Mouse (Mus musculus) stomach, embryonic 16.5 days (tissue): Measurements from ENCODE around the gene Ralgds. TPM values are rescaled to one million over a fixed set of nuclear protein-coding genes. Genes with fewer than 3 reads are reported as not detected.

ENCODE experiments used
- ATAC-seq: fragments of 200-750 bp; cut with Nextera tagmentation; 2 replicates; pipeline ENCODE4 v1.8.0; 2017; ENCODE audit warnings: moderate number of reproducible peaks, moderate TSS enrichment; ENCODE audit not compliant: insufficient read depth, low FRiP score
- H3K27ac ChIP-seq: fragments of 300-500 bp; sonication (generic); 2 replicates; pipeline ENCODE4 v1.5.1; 2014; ENCODE audit warnings: low read length
- H3K27me3 ChIP-seq: fragments of 300-500 bp; sonication (generic); 2 replicates; pipeline ENCODE4 v1.6.1; 2014; ENCODE audit warnings: low read length, control low read depth, mixed read lengths; ENCODE audit not compliant: control insufficient read depth, insufficient read depth
- H3K36me3 ChIP-seq: fragments of 300-500 bp; sonication (generic); 2 replicates; pipeline ENCODE4 v1.6.1; 2014; ENCODE audit warnings: low read length; ENCODE audit not compliant: control insufficient read depth, insufficient read depth
- H3K4me1 ChIP-seq: fragments of 300-500 bp; sonication (generic); 2 replicates; pipeline ENCODE4 v1.6.1; 2014; ENCODE audit warnings: low read length, control low read depth, mixed read lengths; ENCODE audit not compliant: control insufficient read depth, insufficient read depth
- H3K4me2 ChIP-seq: fragments of 300-500 bp; sonication (generic); 2 replicates; pipeline ENCODE4 v1.6.1; 2014; ENCODE audit warnings: low read depth, low read length, mixed read lengths
- H3K4me3 ChIP-seq: fragments of 300-500 bp; sonication (generic); replicated peaks from 2 replicates; pipeline ENCODE4 v1.5.1; 2014; ENCODE audit warnings: mild to moderate bottlenecking, low read length
- H3K9ac ChIP-seq: fragments of 300-500 bp; sonication (generic); 2 replicates; pipeline ENCODE4 v1.6.1; 2014; ENCODE audit warnings: low read length
- H3K9me3 ChIP-seq: fragments of 300-500 bp; sonication (generic); replicated peaks from 2 replicates; pipeline ENCODE4 v1.6.1; 2016; ENCODE audit warnings: low read length, control low read depth; ENCODE audit not compliant: control insufficient read depth
- WGBS: fragments of 180-500 bp; shearing (Covaris S2); extraction: QIAGEN DNeasy Blood & Tissue Kit; methylation state at CpG from one replicate; pipeline ENCODE4 v1.1.7; 2014; 5-methylcytosine and 5-hydroxymethylcytosine counted together
- polyA plus RNA-seq: library from polyadenylated mRNA; unstranded; fragments of >200 nt; fragmentation: Nextera tagmentation; extraction: Ambion mirVana; gene quantifications from 2 replicates; pipeline ENCODE4 v1.2.1, GENCODE M21; 2015

Gene Ralgds
- polyA plus RNA-seq, 1 experiment from 2014 or later = 28.2 TPM

DNA sequence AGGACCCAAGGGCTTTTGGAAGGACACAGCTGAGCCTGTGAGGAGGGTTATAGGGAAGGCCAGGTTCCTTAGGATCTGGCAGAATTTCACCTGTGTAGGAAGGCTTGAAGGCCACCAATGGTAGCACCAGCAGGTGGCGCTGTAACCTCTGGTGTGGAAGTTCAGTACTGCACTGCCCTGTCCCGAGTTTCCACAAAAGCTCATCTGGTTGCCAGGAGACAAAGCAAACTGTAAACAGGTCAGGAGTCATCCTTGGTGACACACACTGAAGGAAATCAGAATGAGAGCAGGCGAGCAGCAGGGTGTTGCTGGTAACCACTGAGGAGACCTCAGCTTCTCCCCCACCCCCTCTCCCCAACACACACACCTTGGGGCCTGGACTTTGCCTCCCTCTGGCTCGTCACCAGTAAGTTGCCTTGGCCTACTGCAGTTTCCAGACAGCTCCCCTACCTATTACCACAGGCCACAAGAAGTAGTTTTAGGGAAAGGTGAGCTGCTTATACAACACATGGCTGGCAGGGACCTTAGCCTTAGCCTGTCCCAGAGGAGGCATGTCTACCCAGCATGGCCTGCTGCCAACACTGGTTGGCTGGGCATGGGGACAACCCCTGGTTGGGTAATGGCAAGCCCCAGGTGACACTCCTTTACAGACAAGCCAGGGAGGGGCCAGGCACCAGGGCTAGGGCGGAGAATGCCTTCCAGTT is 4.4 kb downstream of the Ralgds start:
- Histone ChIP-seq H3K4me1 (peaks cover 16% of the 10 kb centered on the region), H3K9ac (no peak overlapping the region), H3K4me2 (no peak overlapping the region), H3K36me3 (no peaks in the 10 kb centered on the region), H3K27ac (peak overlapping the region; percentile 69), H3K27me3 (no peaks in the 10 kb centered on the region), H3K9me3 (no peaks in the 10 kb centered on the region), H3K4me3 (no peak overlapping the region)
- peak; percentile 47 for ATAC-seq
- WGBS = 40% methylated on average over 5 of the region's 5 CpGs

- Histone ChIP-seq H3K27ac (no peak overlapping the region), H3K4me3 (no peak overlapping the region), H3K27me3 (no peaks in the 10 kb centered on the region), H3K4me1 (peaks cover 16% of the 10 kb centered on the region), H3K9me3 (no peaks in the 10 kb centered on the region), H3K36me3 (no peaks in the 10 kb centered on the region), H3K4me2 (no peak overlapping the region), H3K9ac (no peak overlapping the region)
- 50% methylated on average over 2 of the region's 2 CpGs for WGBS
- ATAC-seq = no peak
Measured at GRCm38 (mm10) chr2:28518231-28518630, 5.3 kb downstream of the Ralgds start.

DNA sequence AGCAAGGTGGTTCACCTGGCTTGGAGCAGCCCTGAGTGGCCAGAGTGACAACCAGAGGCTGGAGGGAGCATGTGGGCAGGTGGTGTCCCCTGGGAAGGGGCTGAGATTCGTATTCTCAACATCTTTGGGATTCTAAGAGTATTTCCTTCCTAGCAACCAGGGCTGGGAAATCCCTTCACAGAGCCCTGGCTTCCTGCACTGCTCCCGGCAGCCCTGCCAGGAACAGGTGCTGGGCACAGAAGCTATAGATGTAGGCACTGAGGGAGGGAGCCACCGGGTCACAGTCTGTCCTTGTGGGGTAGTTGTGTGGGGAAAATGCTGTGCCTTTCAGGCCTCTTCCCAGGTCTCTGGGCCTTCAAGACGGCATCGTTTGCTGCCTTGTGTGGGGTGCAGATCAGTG is 7.7 kb downstream of the Ralgds start:
- H3K27me3 ChIP-seq = no peaks in the 10 kb centered on the region
- WGBS = 85% methylated on average over 5 of the region's 5 CpGs
- peaks cover 28% of the 10 kb centered on the region for H3K4me1 ChIP-seq

DNA sequence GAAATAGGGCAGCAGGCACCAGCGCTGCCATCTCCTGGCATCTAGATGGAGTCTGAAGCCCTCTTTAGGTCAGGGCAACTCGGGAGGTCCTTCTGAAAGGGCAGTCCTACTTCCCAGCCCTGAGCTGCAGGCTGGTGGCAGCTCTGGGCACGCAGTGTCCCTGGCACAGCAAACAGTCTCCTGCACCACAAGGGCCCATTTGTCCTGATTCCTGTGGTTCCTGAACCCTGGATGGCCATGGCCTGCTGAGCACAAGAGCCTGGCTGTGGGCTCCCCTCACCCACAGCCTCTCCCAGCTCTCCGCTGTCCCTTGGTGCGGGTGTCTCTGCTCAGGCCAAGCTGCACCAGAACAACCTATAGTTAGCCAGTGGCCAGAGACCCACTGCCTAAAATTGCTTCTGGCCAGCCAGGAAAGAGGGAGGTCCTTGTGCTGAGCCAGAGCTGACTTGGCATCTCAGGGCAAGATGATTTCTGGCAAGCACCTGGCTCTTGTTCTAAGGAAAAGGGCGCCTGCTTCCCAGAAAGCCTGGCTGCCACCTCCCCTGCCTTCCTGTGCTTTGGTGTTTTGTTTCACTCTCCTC is 8.7 kb downstream of the Ralgds start:
- Histone ChIP-seq H3K4me1 (peaks cover 39% of the 10 kb centered on the region), H3K9me3 (no peaks in the 10 kb centered on the region)
- 89% methylated on average over 6 of the region's 6 CpGs for WGBS

More for the DNA sequence above, 7.7 kb downstream of the Ralgds start:
- Histone ChIP-seq H3K36me3 (no peaks in the 10 kb centered on the region), H3K4me3 (no peak overlapping the region), H3K4me2 (no peak overlapping the region), H3K9me3 (no peaks in the 10 kb centered on the region), H3K9ac (no peak overlapping the region; the same call in 1 of the 2 replicates), H3K27ac (no peak overlapping the region)
- ATAC-seq = no peak

GRCm38 (mm10) chr2:28522166-28522565 is 9.2 kb downstream of the Ralgds start:
- H3K36me3 ChIP-seq = no peaks in the 10 kb centered on the region
- WGBS = 76% methylated on average over 4 of the region's 4 CpGs
- H3K4me1 ChIP-seq = peaks cover 41% of the 10 kb centered on the region
- H3K9ac ChIP-seq = no peak overlapping the region
- no peak overlapping the region for H3K4me2 ChIP-seq
- H3K27me3 ChIP-seq = no peaks in the 10 kb centered on the region
- ATAC-seq = no peak
- H3K9me3 ChIP-seq = no peaks in the 10 kb centered on the region
- H3K4me3 ChIP-seq = no peak overlapping the region
- no peak overlapping the region for H3K27ac ChIP-seq

More for the DNA sequence above, 8.7 kb downstream of the Ralgds start:
- no peaks in the 10 kb centered on the region for H3K27me3 ChIP-seq
- H3K27ac ChIP-seq = no peak overlapping the region
- ATAC-seq = no peak
- H3K4me2 ChIP-seq = no peak overlapping the region
- no peaks in the 10 kb centered on the region for H3K36me3 ChIP-seq
- peak overlapping the region; percentile 25; the same call in 1 of the 2 replicates for H3K9ac ChIP-seq
- H3K4me3 ChIP-seq = no peak overlapping the region

GRCm38 (mm10) chr2:28523643-28524117 is 10.8 kb downstream of the Ralgds start:
- Histone ChIP-seq H3K4me2 (no peak overlapping the region), H3K9ac (no peak overlapping the region), H3K9me3 (no peaks in the 10 kb centered on the region), H3K27ac (peak overlapping the region; percentile 50), H3K4me3 (no peak overlapping the region), H3K27me3 (no peaks in the 10 kb centered on the region), H3K36me3 (no peaks in the 10 kb centered on the region), H3K4me1 (peaks cover 34% of the 10 kb centered on the region)
- ATAC-seq = peak; percentile 83
- 18% methylated on average over 5 of the region's 5 CpGs for WGBS

GRCm38 (mm10) chr2:28524406-28524805 is 11.5 kb downstream of the Ralgds start:
- no peaks in the 10 kb centered on the region for H3K36me3 ChIP-seq
- H3K9ac ChIP-seq = no peak overlapping the region
- peak overlapping the region; percentile 95 for H3K27ac ChIP-seq

GRCm38 (mm10) chr2:28525219-28525942 is 12.5 kb downstream of the Ralgds start:
- WGBS = 20% methylated on average over 11 of the region's 11 CpGs
- no peaks in the 10 kb centered on the region for H3K9me3 ChIP-seq
- H3K4me2 ChIP-seq = peak overlapping the region; percentile 19; the same call in 1 of the 2 replicates
- no peaks in the 10 kb centered on the region for H3K27me3 ChIP-seq
- no peaks in the 10 kb centered on the region for H3K36me3 ChIP-seq
- peak; percentile 86 for ATAC-seq
- H3K9ac ChIP-seq = peak overlapping the region; percentile 56; the same call in 1 of the 2 replicates
- peak overlapping the region; percentile 95 for H3K27ac ChIP-seq
- no peak overlapping the region for H3K4me3 ChIP-seq
- peaks cover 35% of the 10 kb centered on the region for H3K4me1 ChIP-seq

More at GRCm38 (mm10) chr2:28524406-28524805, 11.5 kb downstream of the Ralgds start:
- H3K4me2 ChIP-seq = no peak overlapping the region
- no peak for ATAC-seq
- no peak overlapping the region for H3K4me3 ChIP-seq
- H3K9me3 ChIP-seq = no peaks in the 10 kb centered on the region
- WGBS = 78% methylated on average over 10 of the region's 10 CpGs
- H3K27me3 ChIP-seq = no peaks in the 10 kb centered on the region
- H3K4me1 ChIP-seq = peaks cover 34% of the 10 kb centered on the region
